In genomic region chr14:60836709-60837108, GRCm38 (mm10) we compare ENCODE assay signal across 21 mouse cellular contexts. TPM values are rescaled to one million over a fixed set of nuclear protein-coding genes. Genes with fewer than 3 reads are reported as not detected.
DNase-seq lines count a peak whose midpoint lies in the region; ATAC-seq lines count a peak whose summit lies in the region.
"Had no signal": no experiment of that assay in that cellular context is flagged by ENCODE, and none has a peak within 500 bp of the region (broad histone marks: within the 10 kb centered on the region; RNA-seq: fewer than 3 reads in every experiment).

No protein-coding gene starts in this region.

- peaks cover 5% of the 10 kb centered on the region; the same call in 1 of the 2 replicates for H3K9me3 ChIP-seq in midbrain, embryonic 10.5 days (replicated peaks)
- peaks cover 6% of the 10 kb centered on the region; the same call in 1 of the 2 replicates for H3K9me3 ChIP-seq in midbrain, embryonic 13.5 days

- peaks cover 7% of the 10 kb centered on the region for H3K4me1 ChIP-seq in midbrain, embryonic 10.5 days
- no peaks in the 10 kb centered on the region for H3K4me1 ChIP-seq in midbrain, embryonic 13.5 days (replicated peaks)
- H3K4me1 ChIP-seq: embryonic facial prominence, embryonic 13.5 days; hindbrain, embryonic 12.5 days had no signal

- no peaks in the 10 kb centered on the region for H3K27me3 ChIP-seq in midbrain, embryonic 10.5 days (ENCODE audit: low read depth, poor library complexity, severe bottlenecking)
- H3K27me3 ChIP-seq in midbrain, embryonic 13.5 days, result no peaks in the 10 kb centered on the region
- H3K27me3 ChIP-seq: embryonic facial prominence, embryonic 13.5 days; forebrain, embryonic 13.5 days; hindbrain, embryonic 12.5 days had no signal

- no peak for ATAC-seq in midbrain, embryonic 13.5 days
- ATAC-seq: activated CD4-positive, CD25-positive, alpha-beta regulatory T cell, adult 4 months; forebrain, embryonic 13.5 days; hindbrain, embryonic 16.5 days; inflammation-experienced regulatory T-cells, adult 6 months; intestine, postnatal 0 days had no signal

- no peak overlapping the region for H3K4me2 ChIP-seq in midbrain, embryonic 13.5 days (replicated peaks)
- H3K4me2 ChIP-seq: embryonic facial prominence, embryonic 13.5 days; forebrain, embryonic 13.5 days; hindbrain, embryonic 12.5 days had no signal

- H3K36me3 ChIP-seq in midbrain, embryonic 10.5 days, result peaks cover 42% of the 10 kb centered on the region
- H3K36me3 ChIP-seq in midbrain, embryonic 13.5 days, result peaks cover 17% of the 10 kb centered on the region

- DNase-seq in adrenal gland, adult 8-10 months, result peak; percentile 11
- DNase-seq in adrenal gland, postnatal 25 days, result no peak
- DNase-seq in midbrain, embryonic 10.5 days (ENCODE audit: low spot score), result no peak
- DNase-seq in adrenal gland, postnatal 14 days, result peak; percentile 15
- DNase-seq in layer of hippocampus, adult 11-12 months (ENCODE audit: low spot score), result no peak
- DNase-seq in neural tube, embryonic 10.5 days (ENCODE audit: extremely low spot score, low spot score), result no peak
- DNase-seq: cerebellum, adult 18-20 months; cerebellum, adult 9-11 months; cerebellum, postnatal 36 days; gastrocnemius, adult 2 months; gastrocnemius, postnatal 25 days; heart, postnatal 10 days; heart, postnatal 4 days had no signal

- no peak overlapping the region for H3K9ac ChIP-seq in midbrain, embryonic 13.5 days (replicated peaks)
- H3K9ac ChIP-seq: embryonic facial prominence, embryonic 13.5 days; forebrain, embryonic 13.5 days; hindbrain, embryonic 12.5 days had no signal

- no peak overlapping the region for H3K4me3 ChIP-seq in midbrain, embryonic 10.5 days
- no peak overlapping the region for H3K4me3 ChIP-seq in midbrain, embryonic 13.5 days (replicated peaks)
- H3K4me3 ChIP-seq: embryonic facial prominence, embryonic 13.5 days; forebrain, embryonic 13.5 days; gastrocnemius, adult 2 months; hindbrain, embryonic 12.5 days had no signal

- WGBS in midbrain, embryonic 10.5 days, result 60% methylated on average over 6 of the region's 6 CpGs
- 27% methylated on average over 6 of the region's 6 CpGs for WGBS in midbrain, embryonic 13.5 days

- H3K27ac ChIP-seq in midbrain, embryonic 10.5 days (replicated peaks), result 0 out of 2 replicates have a peak overlapping the region, but pooled peaks have one; percentile 7
- no peak overlapping the region for H3K27ac ChIP-seq in midbrain, embryonic 13.5 days
- H3K27ac ChIP-seq: embryonic facial prominence, embryonic 13.5 days; forebrain, embryonic 13.5 days; gastrocnemius, adult 2 months; hindbrain, embryonic 12.5 days had no signal

RNA-seq across cellular contexts. Expression of gene Mipep, which starts 52.3 kb away (rescaled TPM):
- total RNA-seq in adrenal gland, adult 8-10 months (2022), result 10 to 100 TPM; 38.3 to 40.6 (median 40.1) TPM
- total RNA-seq in adrenal gland, postnatal 25 days (2021), result 37.1 and 38.0 TPM in 2 replicates
- polyA plus RNA-seq in midbrain, embryonic 10.5 days (2016; fragmentation: Nextera tagmentation; extraction: Ambion mirVana), result 21.9 and 25.4 TPM in 2 replicates
- 17.2 and 18.1 TPM in 2 replicates for polyA plus RNA-seq in midbrain, embryonic 13.5 days (2015; fragmentation: Nextera tagmentation; extraction: Ambion mirVana)
- 53.8 and 54.1 TPM in 2 replicates for total RNA-seq in adrenal gland, postnatal 14 days (2021)

Comparison
In these comparisons a context has a peak if more than half of its experiments do, and no peak if none do; other contexts are left out.
1. DNase-seq: peak in adrenal gland, adult 8-10 months (single experiment) and adrenal gland, postnatal 14 days (single experiment); none in adrenal gland, postnatal 25 days (single experiment), midbrain, embryonic 10.5 days (single experiment), layer of hippocampus, adult 11-12 months (single experiment) and neural tube, embryonic 10.5 days (single experiment).